Mouse (Mus musculus) intestine, embryonic 16.5 days (tissue): ENCODE measurements around the gene Gnat3. TPM values are rescaled to one million over a fixed set of nuclear protein-coding genes. Genes with fewer than 3 reads are reported as not detected.

Experiments
- ATAC-seq: fragments of 200-750 bp; cut with Nextera tagmentation; 2 replicates; pipeline ENCODE4 v1.8.0; 2017; ENCODE audit warnings: moderate TSS enrichment, moderate library complexity
- H3K27ac ChIP-seq: fragments of 300-500 bp; sonication (generic); 2 replicates; pipeline ENCODE4 v1.5.1; 2014; ENCODE audit warnings: mild to moderate bottlenecking, low read length
- H3K27me3 ChIP-seq: fragments of 300-500 bp; sonication (generic); replicated peaks from 2 replicates; pipeline ENCODE4 v1.6.1; 2014; ENCODE audit warnings: low read length, control low read depth, mixed read lengths; ENCODE audit not compliant: control insufficient read depth, insufficient read depth
- H3K36me3 ChIP-seq: fragments of 300-500 bp; sonication (generic); 2 replicates; pipeline ENCODE4 v1.6.1; 2014; ENCODE audit warnings: low read length, control low read depth; ENCODE audit not compliant: control insufficient read depth, insufficient read depth
- H3K4me1 ChIP-seq: fragments of 300-500 bp; sonication (generic); 2 replicates; pipeline ENCODE4 v1.6.1; 2014; ENCODE audit warnings: low read length, control low read depth, mixed read lengths; ENCODE audit not compliant: control insufficient read depth, insufficient read depth
- H3K4me2 ChIP-seq: fragments of 300-500 bp; sonication (generic); 2 replicates; pipeline ENCODE4 v1.6.1; 2014; ENCODE audit warnings: low read depth, low read length, control low read depth
- H3K4me3 ChIP-seq: fragments of 300-500 bp; sonication (generic); 2 replicates; pipeline ENCODE4 v1.5.1; 2014; ENCODE audit warnings: mild to moderate bottlenecking, low read length
- H3K9ac ChIP-seq: fragments of 300-500 bp; sonication (generic); 2 replicates; pipeline ENCODE4 v1.6.1; 2014; ENCODE audit warnings: low read depth, low read length
- H3K9me3 ChIP-seq: fragments of 300-500 bp; sonication (generic); 2 replicates; pipeline ENCODE4 v1.6.1; 2016; ENCODE audit warnings: low read length, control low read depth; ENCODE audit not compliant: control insufficient read depth
- WGBS: fragments of 180-500 bp; shearing (Covaris S2); extraction: QIAGEN DNeasy Blood & Tissue Kit; methylation state at CpG from one replicate; pipeline ENCODE4 v1.1.7; 2014; 5-methylcytosine and 5-hydroxymethylcytosine counted together
- polyA plus RNA-seq: library from polyadenylated mRNA; unstranded; fragments of >200 nt; fragmentation: Nextera tagmentation; extraction: Ambion mirVana; gene quantifications from 2 replicates; pipeline ENCODE4 v1.2.1, GENCODE M21; 2015

The Gnat3 gene
- polyA plus RNA-seq, 1 experiment from 2014 or later, result not detected

DNA sequence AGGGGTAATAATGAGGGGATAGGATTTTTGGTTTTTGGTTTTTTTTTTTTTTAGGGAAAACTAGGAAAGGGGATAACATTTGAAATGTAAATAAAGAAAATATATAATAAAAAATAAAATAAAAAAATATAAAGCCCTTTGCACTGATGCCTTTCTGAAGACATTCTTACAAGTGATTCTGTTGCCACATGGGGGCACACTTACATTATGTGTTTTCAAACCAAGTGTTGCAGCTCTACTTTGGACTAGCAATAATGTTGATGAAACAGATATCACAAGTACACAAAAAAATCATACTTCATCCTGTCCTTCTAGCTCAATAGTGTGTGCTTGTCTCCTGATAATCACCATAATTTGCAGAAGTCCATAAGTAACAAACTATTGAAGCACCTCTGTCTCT, 61.0 kb downstream of the Gnat3 start:
- Histone ChIP-seq H3K4me3 (no peak overlapping the region), H3K9ac (no peak overlapping the region), H3K36me3 (no peaks in the 10 kb centered on the region), H3K9me3 (no peaks in the 10 kb centered on the region), H3K4me1 (no peaks in the 10 kb centered on the region), H3K27ac (no peak overlapping the region), H3K4me2 (no peak overlapping the region), H3K27me3 (no peaks in the 10 kb centered on the region)
- ATAC-seq, result no peak

- Histone ChIP-seq H3K27ac (no peak overlapping the region), H3K4me1 (no peaks in the 10 kb centered on the region), H3K36me3 (no peaks in the 10 kb centered on the region), H3K27me3 (no peaks in the 10 kb centered on the region), H3K4me3 (no peak overlapping the region), H3K4me2 (no peak overlapping the region), H3K9me3 (no peaks in the 10 kb centered on the region), H3K9ac (no peak overlapping the region)
- 94% methylated on average over 3 of the region's 3 CpGs for WGBS
- ATAC-seq, result no peak
Measured at GRCm38 (mm10) chr5:18027531-18027930, 65.2 kb downstream of the Gnat3 start.

DNA sequence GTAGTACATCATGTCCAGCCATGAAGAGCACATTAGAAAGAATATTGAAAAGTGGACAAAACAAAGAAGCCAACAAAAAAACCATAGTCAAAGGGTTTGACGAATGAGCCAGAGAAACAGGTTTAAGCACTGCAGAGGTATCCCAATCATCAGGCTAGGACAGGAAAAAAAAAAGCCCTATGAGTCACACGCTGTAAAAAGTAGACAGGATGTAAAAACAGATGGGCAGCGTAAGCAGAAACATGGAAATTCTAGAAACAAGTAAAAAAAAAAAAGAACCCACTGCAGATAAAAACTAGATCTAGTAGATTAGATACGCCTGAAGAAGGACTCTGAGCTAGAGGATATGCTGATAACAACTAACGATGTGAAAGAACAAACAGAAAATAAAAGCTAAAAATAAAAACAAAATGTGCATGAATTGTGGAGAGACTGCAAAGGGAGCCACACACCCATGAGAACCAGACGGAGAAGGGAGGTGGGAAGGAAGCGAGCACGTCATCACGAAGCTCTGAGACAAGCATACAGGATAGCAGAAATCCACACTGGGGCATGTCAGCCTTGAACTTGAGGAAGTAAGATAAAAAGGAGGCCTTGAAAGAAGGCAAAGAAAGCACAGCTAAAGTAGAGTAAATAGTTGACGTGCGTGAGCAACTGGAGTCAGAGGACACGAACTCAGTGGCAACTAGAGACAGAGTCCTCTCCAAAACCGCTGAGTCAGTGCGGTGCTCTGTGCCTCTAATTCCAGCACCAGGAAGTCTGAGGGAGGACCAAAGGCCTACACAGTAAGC, 73.7 kb downstream of the Gnat3 start:
- H3K27ac ChIP-seq, result no peak overlapping the region

GRCm38 (mm10) chr5:18043022-18043421, 80.7 kb downstream of the Gnat3 start:
- H3K9ac ChIP-seq, result no peak overlapping the region
- no peak overlapping the region for H3K4me2 ChIP-seq
- H3K9me3 ChIP-seq, result no peaks in the 10 kb centered on the region
- no peaks in the 10 kb centered on the region for H3K4me1 ChIP-seq
- no peak overlapping the region for H3K4me3 ChIP-seq
- ATAC-seq, result peak; percentile 46
- H3K36me3 ChIP-seq, result no peaks in the 10 kb centered on the region
- H3K27me3 ChIP-seq, result no peaks in the 10 kb centered on the region
- 4% methylated on average over 2 of the region's 2 CpGs for WGBS
- H3K27ac ChIP-seq, result no peak overlapping the region

More for the DNA sequence above, 73.7 kb downstream of the Gnat3 start:
- no peak overlapping the region for H3K9ac ChIP-seq
- H3K4me1 ChIP-seq, result no peaks in the 10 kb centered on the region
- peak; percentile 59 for ATAC-seq
- 70% methylated on average over 14 of the region's 14 CpGs for WGBS
- H3K27me3 ChIP-seq, result no peaks in the 10 kb centered on the region
- no peak overlapping the region for H3K4me3 ChIP-seq
- no peaks in the 10 kb centered on the region for H3K9me3 ChIP-seq
- H3K36me3 ChIP-seq, result no peaks in the 10 kb centered on the region
- H3K4me2 ChIP-seq, result no peak overlapping the region

GRCm38 (mm10) chr5:18048841-18049240, 86.5 kb downstream of the Gnat3 start:
- no peak overlapping the region for H3K4me3 ChIP-seq
- H3K4me2 ChIP-seq, result no peak overlapping the region
- no peaks in the 10 kb centered on the region for H3K36me3 ChIP-seq
- H3K27me3 ChIP-seq, result no peaks in the 10 kb centered on the region
- H3K4me1 ChIP-seq, result no peaks in the 10 kb centered on the region
- no peak overlapping the region for H3K9ac ChIP-seq
- H3K9me3 ChIP-seq, result no peaks in the 10 kb centered on the region
- no peak overlapping the region for H3K27ac ChIP-seq
- 86% methylated on average over 1 of the region's 1 CpGs for WGBS
- ATAC-seq, result no peak

GRCm38 (mm10) chr5:18055323-18055722, 93.0 kb downstream of the Gnat3 start:
- 66% methylated on average over 2 of the region's 2 CpGs for WGBS
- Histone ChIP-seq H3K9ac (no peak overlapping the region), H3K4me3 (no peak overlapping the region), H3K27ac (no peak overlapping the region), H3K27me3 (no peaks in the 10 kb centered on the region), H3K4me1 (no peaks in the 10 kb centered on the region), H3K9me3 (no peaks in the 10 kb centered on the region), H3K4me2 (no peak overlapping the region), H3K36me3 (no peaks in the 10 kb centered on the region)
- ATAC-seq, result no peak

Other genes starting within 250 kb of the Gnat3 start
- gene Cd36, start 73.7 kb upstream of the Gnat3 start, polyA plus RNA-seq, result 44.9 and 63.4 TPM in 2 replicates